Mouse (Mus musculus): ENCODE measurements around the gene Nat8. TPM values are rescaled to one million over a fixed set of nuclear protein-coding genes. Genes with fewer than 3 reads are reported as not detected.
"Not testable (repeated sequence)": the region's sequence is repeated elsewhere in the genome, so short reads cannot be mapped to it uniquely, and the experiment has no call there.

Nat8 gene
- polyA plus RNA-seq, 1 experiment from 2014 or later, result not detected

GRCm38 (mm10) chr6:85853481-85853880 lies 21.6 kb upstream of the Nat8 start:
- Histone ChIP-seq H3K4me1 (no peaks in the 10 kb centered on the region), H3K9me3 (no peaks in the 10 kb centered on the region), H3K27ac (replicated peaks) (no peak overlapping the region), H3K27me3 (replicated peaks) (0 out of 2 replicates have a peak, but pooled peaks cover 4% of the 10 kb centered on the region), H3K4me3 (no peak overlapping the region), H3K4me2 (no peak overlapping the region), H3K9ac (no peak overlapping the region), H3K36me3 (no peaks in the 10 kb centered on the region)
- no peak for ATAC-seq (ENCODE audit: extremely low read depth, insufficient number of reproducible peaks, low FRiP score, low TSS enrichment)
- 84% methylated on average over 3 of the region's 3 CpGs for WGBS

GRCm38 (mm10) chr6:85851062-85851773 lies 19.3 kb upstream of the Nat8 start:
- Histone ChIP-seq H3K4me3 (no peak overlapping the region), H3K36me3 (no peaks in the 10 kb centered on the region), H3K9me3 (no peaks in the 10 kb centered on the region), H3K4me2 (no peak overlapping the region), H3K27me3 (replicated peaks) (no peaks in the 10 kb centered on the region), H3K4me1 (no peaks in the 10 kb centered on the region), H3K27ac (replicated peaks) (no peak overlapping the region), H3K9ac (no peak overlapping the region)
- ATAC-seq (ENCODE audit: extremely low read depth, insufficient number of reproducible peaks, low FRiP score, low TSS enrichment), result no peak
- 77% methylated on average over 7 of the region's 7 CpGs for WGBS

GRCm38 (mm10) chr6:85849240-85849639 lies 17.4 kb upstream of the Nat8 start:
- Histone ChIP-seq H3K9ac (no peak overlapping the region), H3K9me3 (no peaks in the 10 kb centered on the region), H3K27ac (replicated peaks) (no peak overlapping the region), H3K4me3 (no peak overlapping the region), H3K4me2 (no peak overlapping the region), H3K36me3 (no peaks in the 10 kb centered on the region), H3K4me1 (no peaks in the 10 kb centered on the region), H3K27me3 (replicated peaks) (no peaks in the 10 kb centered on the region)
- no peak for ATAC-seq (ENCODE audit: extremely low read depth, insufficient number of reproducible peaks, low FRiP score, low TSS enrichment)
- WGBS, result 34% methylated on average over 2 of the region's 2 CpGs

- Histone ChIP-seq H3K4me3 (no peak overlapping the region), H3K4me2 (no peak overlapping the region), H3K9ac (no peak overlapping the region), H3K4me1 (no peaks in the 10 kb centered on the region), H3K36me3 (no peaks in the 10 kb centered on the region), H3K9me3 (0 out of 2 replicates have a peak, but pooled peaks cover 3% of the 10 kb centered on the region), H3K27ac (replicated peaks) (no peak overlapping the region), H3K27me3 (replicated peaks) (no peaks in the 10 kb centered on the region)
- WGBS, result 72% methylated on average over 4 of the region's 4 CpGs
- no peak for ATAC-seq (ENCODE audit: extremely low read depth, insufficient number of reproducible peaks, low FRiP score, low TSS enrichment)
Measured at GRCm38 (mm10) chr6:85848140-85848539, 16.3 kb upstream of the Nat8 start.

GRCm38 (mm10) chr6:85846921-85847320 lies 15.0 kb upstream of the Nat8 start:
- no peak for ATAC-seq (ENCODE audit: extremely low read depth, insufficient number of reproducible peaks, low FRiP score, low TSS enrichment)

GRCm38 (mm10) chr6:85843677-85844458 lies 12.0 kb upstream of the Nat8 start:
- not testable (repeated sequence) for H3K9me3 ChIP-seq; H3K4me2 ChIP-seq; H3K4me3 ChIP-seq; H3K27me3 ChIP-seq (replicated peaks); H3K36me3 ChIP-seq; H3K27ac ChIP-seq (replicated peaks); H3K4me1 ChIP-seq; H3K9ac ChIP-seq; ATAC-seq (ENCODE audit: extremely low read depth, insufficient number of reproducible peaks, low FRiP score, low TSS enrichment)
- 67% methylated on average over 25 of the region's 25 CpGs for WGBS

More at GRCm38 (mm10) chr6:85846921-85847320, 15.0 kb upstream of the Nat8 start:
- Histone ChIP-seq H3K4me2 (no peak overlapping the region), H3K9ac (no peak overlapping the region), H3K9me3 (0 out of 2 replicates have a peak, but pooled peaks cover 3% of the 10 kb centered on the region), H3K27ac (replicated peaks) (no peak overlapping the region), H3K4me3 (no peak overlapping the region), H3K27me3 (replicated peaks) (no peaks in the 10 kb centered on the region), H3K36me3 (no peaks in the 10 kb centered on the region), H3K4me1 (no peaks in the 10 kb centered on the region)
- whole genome bisulfite sequencing, result 30% methylated on average over 1 of the region's 1 CpGs

- 61% methylated on average over 4 of the region's 4 CpGs for WGBS
- Histone ChIP-seq H3K27me3 (replicated peaks) (no peaks in the 10 kb centered on the region), H3K4me2 (no peak overlapping the region), H3K9ac (no peak overlapping the region), H3K9me3 (0 out of 2 replicates have a peak, but pooled peaks cover 3% of the 10 kb centered on the region), H3K27ac (replicated peaks) (no peak overlapping the region), H3K4me1 (no peaks in the 10 kb centered on the region), H3K4me3 (no peak overlapping the region), H3K36me3 (no peaks in the 10 kb centered on the region)
- ATAC-seq (ENCODE audit: extremely low read depth, insufficient number of reproducible peaks, low FRiP score, low TSS enrichment), result no peak
Measured at GRCm38 (mm10) chr6:85839982-85840381, 8.1 kb upstream of the Nat8 start.

- no peak for ATAC-seq (ENCODE audit: extremely low read depth, insufficient number of reproducible peaks, low FRiP score, low TSS enrichment)
- H3K9ac ChIP-seq, result no peak overlapping the region
- H3K36me3 ChIP-seq, result no peaks in the 10 kb centered on the region
- no peaks in the 10 kb centered on the region for H3K27me3 ChIP-seq (replicated peaks)
- WGBS, result 75% methylated on average over 8 of the region's 8 CpGs
- H3K4me1 ChIP-seq, result no peaks in the 10 kb centered on the region
- no peak overlapping the region for H3K4me3 ChIP-seq
- H3K9me3 ChIP-seq, result 0 out of 2 replicates have a peak, but pooled peaks cover 3% of the 10 kb centered on the region
- no peak overlapping the region for H3K27ac ChIP-seq (replicated peaks)
- H3K4me2 ChIP-seq, result no peak overlapping the region
Measured at GRCm38 (mm10) chr6:85838674-85839073, 6.8 kb upstream of the Nat8 start.

- H3K4me3 ChIP-seq, result peak overlapping the region; percentile 5
- H3K9me3 ChIP-seq; H3K36me3 ChIP-seq; ATAC-seq (ENCODE audit: extremely low read depth, insufficient number of reproducible peaks, low FRiP score, low TSS enrichment); H3K27ac ChIP-seq (replicated peaks); H3K4me1 ChIP-seq; H3K27me3 ChIP-seq (replicated peaks); H3K9ac ChIP-seq: not testable (repeated sequence)
- WGBS, result 5% methylated on average over 5 of the region's 12 CpGs
- peak overlapping the region; percentile 57 for H3K4me2 ChIP-seq
Measured at GRCm38 (mm10) chr6:85837307-85837706, 5.4 kb upstream of the Nat8 start.

GRCm38 (mm10) chr6:85836827-85837226 lies 4.9 kb upstream of the Nat8 start:
- H3K36me3 ChIP-seq; H3K4me1 ChIP-seq; H3K27ac ChIP-seq (replicated peaks); H3K9ac ChIP-seq; H3K27me3 ChIP-seq (replicated peaks); H3K9me3 ChIP-seq; ATAC-seq (ENCODE audit: extremely low read depth, insufficient number of reproducible peaks, low FRiP score, low TSS enrichment): not testable (repeated sequence)
- Histone ChIP-seq H3K4me2 (peak overlapping the region; percentile 57), H3K4me3 (peak overlapping the region; percentile 5; the same call in 1 of the 2 replicates)
- 12% methylated on average over 9 of the region's 9 CpGs for WGBS

- not testable (repeated sequence) for H3K27ac ChIP-seq (replicated peaks); H3K4me2 ChIP-seq; H3K4me1 ChIP-seq; ATAC-seq (ENCODE audit: extremely low read depth, insufficient number of reproducible peaks, low FRiP score, low TSS enrichment); H3K9ac ChIP-seq; H3K9me3 ChIP-seq; H3K36me3 ChIP-seq; H3K27me3 ChIP-seq (replicated peaks); H3K4me3 ChIP-seq
- 66% methylated on average over 5 of the region's 5 CpGs for WGBS
Measured at GRCm38 (mm10) chr6:85836098-85836497, 4.2 kb upstream of the Nat8 start.
